Mouse (Mus musculus) brain, embryonic 14.5 days (tissue): ENCODE results near the gene Olfr378.

Experiments
- CTCF ChIP-seq: fragments of 200-500 bp; IDR thresholded peaks from 2 replicates; pipeline ENCODE4 v1.5.1; 2012; ENCODE audit warnings: inconsistent platforms, mild to moderate bottlenecking, moderate library complexity, borderline replicate concordance; ENCODE audit not compliant: insufficient read depth, insufficient read length; ENCODE audit errors: extremely low read depth
- POLR2A ChIP-seq: fragments of 200-500 bp; IDR thresholded peaks from 2 replicates; pipeline ENCODE4 v1.6.1; 2012; ENCODE audit warnings: mild to moderate bottlenecking, inconsistent platforms, borderline replicate concordance; ENCODE audit not compliant: poor library complexity, insufficient read depth, insufficient read length, severe bottlenecking; ENCODE audit errors: extremely low read depth

DNA sequence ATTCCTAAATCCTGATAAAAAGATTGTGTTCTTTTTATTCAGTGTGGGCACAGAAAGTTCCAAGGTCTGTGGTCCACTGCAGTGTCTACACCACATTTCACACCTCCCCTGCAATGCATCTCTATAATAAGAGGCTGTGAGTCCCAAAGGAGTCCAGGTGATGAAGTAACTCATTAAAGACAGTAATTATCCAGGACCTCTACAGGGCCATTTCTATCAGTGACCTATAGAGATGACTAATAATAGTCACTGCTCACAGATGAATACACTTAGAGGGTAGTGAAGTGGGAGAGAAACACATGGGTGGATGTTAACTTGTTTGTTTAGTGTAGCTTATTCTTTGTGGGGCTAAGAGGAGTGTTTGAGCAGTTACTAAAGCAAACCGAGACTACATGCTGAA, at the start of gene Olfr378:
- TF ChIP-seq CTCF (no peak), POLR2A (no peak)
